Mouse (Mus musculus) liver, adult 2 months (tissue): ENCODE data around the gene Nrxn3. TPM values are rescaled to one million over a fixed set of nuclear protein-coding genes. Genes with fewer than 3 reads are reported as not detected.

Source experiments
- DNase-seq: peaks from one replicate; pipeline ENCODE4 v3.0.0-alpha.2; 2011; ENCODE audit warnings: low read depth, low spot score; ENCODE audit errors: extremely low read depth
- H3K27ac ChIP-seq: fragments of 200-500 bp; replicated peaks from 2 replicates; pipeline ENCODE4 v1.5.1; 2012; ENCODE audit warnings: low read depth, mild to moderate bottlenecking, control low read depth, inconsistent platforms, low read length; ENCODE audit not compliant: insufficient read depth
- H3K27me3 ChIP-seq: fragments of 200-500 bp; 2 replicates; pipeline ENCODE4 v1.6.1; 2012; ENCODE audit warnings: mild to moderate bottlenecking, moderate library complexity, low read length, inconsistent platforms; ENCODE audit not compliant: control insufficient read depth, insufficient read depth
- H3K36me3 ChIP-seq: fragments of 200-500 bp; 2 replicates; pipeline ENCODE4 v1.6.1; 2012; ENCODE audit warnings: low read length, inconsistent platforms; ENCODE audit not compliant: control insufficient read depth, insufficient read depth
- H3K4me1 ChIP-seq: fragments of 200-500 bp; 2 replicates; pipeline ENCODE4 v1.6.1; 2011; ENCODE audit warnings: low read length; ENCODE audit not compliant: control insufficient read depth, insufficient read depth
- H3K4me3 ChIP-seq: fragments of 200-500 bp; 2 replicates; pipeline ENCODE4 v1.5.1; 2011; ENCODE audit warnings: low read depth, mild to moderate bottlenecking, control low read depth, low read length, moderate library complexity; ENCODE audit not compliant: insufficient read depth
- H3K79me2 ChIP-seq: fragments of 200-500 bp; 2 replicates; pipeline ENCODE4 v1.6.1; 2012; ENCODE audit warnings: inconsistent platforms, mild to moderate bottlenecking, low read length, moderate library complexity; ENCODE audit not compliant: control insufficient read depth, insufficient read depth
- H3K9ac ChIP-seq: fragments of 200-500 bp; 2 replicates; pipeline ENCODE4 v1.6.1; 2012; ENCODE audit warnings: low read depth, mild to moderate bottlenecking, control low read depth, inconsistent platforms, low read length
- CTCF ChIP-seq: fragments of 200-500 bp; IDR thresholded peaks from 2 replicates; pipeline ENCODE4 v1.5.1; 2011; ENCODE audit warnings: low read depth, low read length, control low read depth
- POLR2A ChIP-seq: fragments of 200-500 bp; IDR thresholded peaks from 2 replicates; pipeline ENCODE4 v1.6.1; 2011; ENCODE audit warnings: low read length, control low read depth; ENCODE audit not compliant: insufficient read depth; ENCODE audit errors: extremely low read depth
- WGBS: fragments of 180-500 bp; shearing (Covaris S2); methylation state at CpG from one replicate; pipeline ENCODE4 v1.1.7; 2018; 5-methylcytosine and 5-hydroxymethylcytosine counted together
- polyA plus RNA-seq: library from polyadenylated mRNA; depleted of rRNA; stranded (reverse); fragments of >200 nt; gene quantifications from 2 replicates; pipeline ENCODE4 v1.2.3, GENCODE M21; 2012
- total RNA-seq: library from RNA; depleted of rRNA; stranded (reverse); fragments of >200 nt; gene quantifications from 2 replicates; pipeline ENCODE4 v1.2.3, GENCODE M21; 2014

The Nrxn3 gene
- total and polyA plus RNA-seq, 2 experiments: 0.18 to 0.31 TPM

DNA sequence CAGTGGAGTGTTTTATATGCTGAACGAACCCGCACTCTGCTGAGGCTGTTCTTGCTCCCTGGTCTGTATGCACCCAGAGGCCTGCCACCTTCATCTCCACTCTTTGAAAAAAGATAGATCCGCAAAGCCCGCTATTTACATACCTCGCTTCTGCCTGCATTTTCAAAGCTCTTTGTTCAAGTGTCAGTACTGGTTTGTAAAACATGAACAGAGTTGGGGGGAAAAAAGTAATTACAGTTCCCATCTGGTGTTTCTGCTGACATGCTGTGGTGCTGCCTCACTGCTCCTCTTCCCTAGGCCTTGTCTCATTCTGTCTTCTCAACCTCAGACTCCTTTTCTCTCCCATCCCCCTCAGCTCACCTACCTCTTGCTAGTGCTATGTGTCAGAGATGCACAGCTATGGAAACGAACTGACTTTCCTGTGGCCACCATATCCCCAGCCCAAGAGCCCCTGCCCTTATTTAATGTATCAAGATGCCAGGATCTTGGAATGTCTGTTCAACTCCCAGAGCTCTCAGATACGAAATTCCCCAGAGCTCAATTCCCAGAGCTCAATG lies 387.2 kb downstream of the Nrxn3 start:
- no peak overlapping the region for H3K4me3 ChIP-seq
- H3K36me3 ChIP-seq: no peaks in the 10 kb centered on the region
- TF ChIP-seq CTCF: no peak
- TF ChIP-seq POLR2A: no peak
- H3K27me3 ChIP-seq: no peaks in the 10 kb centered on the region
- H3K79me2 ChIP-seq: no peaks in the 10 kb centered on the region
- no peak overlapping the region for H3K9ac ChIP-seq
- DNase-seq: no peak
- no peak overlapping the region for H3K27ac ChIP-seq
- peaks cover 1% of the 10 kb centered on the region; the same call in 1 of the 2 replicates for H3K4me1 ChIP-seq
- 67% methylated on average over 7 of the region's 7 CpGs for WGBS

DNA sequence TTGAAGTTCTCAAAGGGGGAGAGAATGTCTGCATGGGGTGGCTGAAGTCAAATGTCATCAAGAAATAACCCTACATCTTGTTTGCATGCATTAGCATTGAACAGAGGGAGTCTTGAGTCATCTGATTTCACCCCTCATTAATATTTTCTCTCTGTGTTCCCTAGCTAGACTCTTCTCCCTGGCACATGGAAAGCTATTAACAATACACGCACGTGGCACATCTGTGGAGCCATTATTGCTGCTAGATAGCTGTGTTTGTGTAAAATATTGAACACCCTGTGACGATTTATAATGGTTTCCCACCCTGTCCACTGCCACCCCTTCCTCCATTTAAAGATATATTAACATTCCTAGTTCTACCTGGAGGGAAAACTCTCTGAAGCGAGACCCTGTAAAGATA lies 405.9 kb downstream of the Nrxn3 start:
- Histone ChIP-seq H3K9ac (no peak overlapping the region), H3K27me3 (no peaks in the 10 kb centered on the region), H3K79me2 (no peaks in the 10 kb centered on the region), H3K4me3 (no peak overlapping the region), H3K27ac (no peak overlapping the region), H3K36me3 (no peaks in the 10 kb centered on the region), H3K4me1 (no peaks in the 10 kb centered on the region)
- no peak for TF ChIP-seq POLR2A
- no peak for TF ChIP-seq CTCF
- no peak for DNase-seq
- 65% methylated on average over 4 of the region's 4 CpGs for WGBS

DNA sequence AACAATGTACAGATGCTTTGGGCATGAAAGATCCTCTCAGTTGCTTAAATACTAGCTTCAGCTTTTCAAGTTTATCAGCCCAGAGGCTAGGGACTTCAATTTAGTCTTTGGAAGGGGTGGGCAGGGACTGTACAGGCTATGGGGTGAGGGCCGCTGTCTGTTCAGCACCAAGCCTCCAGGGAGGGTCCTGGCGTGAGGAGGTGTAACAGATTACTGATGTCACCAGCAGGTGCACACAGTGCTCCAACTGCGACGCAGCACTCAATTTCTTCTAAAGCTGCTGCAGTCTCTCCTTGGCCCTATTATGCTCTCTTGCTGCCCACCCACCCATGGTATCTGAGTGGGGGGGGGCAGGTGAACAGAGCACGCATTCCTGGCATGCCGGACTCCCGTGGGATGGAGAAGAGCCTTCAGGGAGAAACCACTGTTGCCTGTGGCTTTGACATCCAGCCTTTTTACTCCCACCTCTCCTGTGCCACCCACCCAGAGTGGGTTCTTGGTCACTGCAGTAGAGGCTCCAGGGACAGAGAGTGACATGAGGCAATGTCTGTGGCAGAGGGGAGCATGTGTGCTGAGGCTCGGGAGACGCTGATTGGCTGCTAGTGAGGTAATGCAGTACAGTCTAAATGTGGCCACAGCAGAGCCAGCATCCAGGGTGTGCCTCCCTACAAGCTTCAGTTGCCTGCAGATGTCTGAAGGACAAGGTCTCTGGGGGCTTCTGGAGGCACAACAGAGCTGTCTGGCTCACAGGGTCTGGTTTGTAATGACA lies 406.6 kb downstream of the Nrxn3 start:
- Histone ChIP-seq H3K9ac (no peak overlapping the region), H3K27ac (no peak overlapping the region), H3K79me2 (no peaks in the 10 kb centered on the region), H3K4me3 (no peak overlapping the region), H3K4me1 (no peaks in the 10 kb centered on the region), H3K27me3 (no peaks in the 10 kb centered on the region), H3K36me3 (no peaks in the 10 kb centered on the region)
- no peak for DNase-seq
- WGBS: 57% methylated on average over 9 of the region's 9 CpGs
- no peak for TF ChIP-seq CTCF
- no peak for TF ChIP-seq POLR2A

DNA sequence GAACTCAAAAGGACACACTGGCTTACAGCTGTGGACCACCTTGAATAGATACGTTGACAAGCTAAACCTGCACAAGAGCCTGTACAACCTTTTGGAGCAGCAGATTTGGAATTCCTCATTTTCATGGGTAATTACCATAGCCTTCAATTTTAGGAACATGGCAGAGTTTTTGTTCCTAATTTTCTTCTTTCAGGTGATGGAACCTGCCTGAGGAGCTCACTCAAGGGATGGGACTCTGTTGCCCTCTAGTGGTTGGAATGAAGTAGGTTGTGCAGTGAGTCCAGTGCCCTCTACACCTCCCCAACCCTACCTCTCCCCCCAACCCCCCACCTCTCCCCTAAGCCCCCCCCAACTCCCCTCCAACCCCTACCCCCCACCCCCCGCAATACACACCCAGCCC lies 411.7 kb downstream of the Nrxn3 start:
- peak; percentile 26 for DNase-seq
- Histone ChIP-seq H3K79me2 (no peaks in the 10 kb centered on the region), H3K27me3 (no peaks in the 10 kb centered on the region), H3K36me3 (no peaks in the 10 kb centered on the region), H3K4me3 (no peak overlapping the region), H3K27ac (no peak overlapping the region), H3K4me1 (no peaks in the 10 kb centered on the region), H3K9ac (no peak overlapping the region)
- 79% methylated on average over 2 of the region's 2 CpGs for WGBS
- peak; percentile 66 for TF ChIP-seq CTCF
- TF ChIP-seq POLR2A: no peak

DNA sequence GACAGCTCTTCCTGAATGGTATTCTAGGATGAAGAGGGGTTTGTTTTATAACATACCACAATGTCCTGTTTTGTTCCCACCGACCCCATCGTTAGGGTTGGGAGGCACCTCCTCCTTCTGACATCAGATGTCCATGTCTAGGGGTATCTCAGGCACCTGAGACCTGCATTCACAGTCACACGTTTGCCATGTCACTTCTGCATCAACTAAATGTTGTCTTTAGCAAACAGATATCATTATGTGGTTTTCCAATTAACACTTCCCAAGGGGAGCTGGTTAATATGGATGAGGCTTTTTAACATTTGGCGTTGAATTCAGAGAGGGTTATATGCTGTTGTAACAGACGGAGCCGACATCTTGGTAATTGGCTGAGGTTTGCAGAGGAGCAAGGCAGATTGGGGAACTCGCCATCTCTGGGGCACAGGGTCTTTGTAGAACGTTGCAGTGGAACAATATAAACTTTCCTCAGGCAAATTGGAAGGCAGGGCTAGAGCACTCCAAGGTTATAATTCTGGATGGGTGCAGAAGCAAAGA lies 412.2 kb downstream of the Nrxn3 start:
- H3K36me3 ChIP-seq: no peaks in the 10 kb centered on the region

DNA sequence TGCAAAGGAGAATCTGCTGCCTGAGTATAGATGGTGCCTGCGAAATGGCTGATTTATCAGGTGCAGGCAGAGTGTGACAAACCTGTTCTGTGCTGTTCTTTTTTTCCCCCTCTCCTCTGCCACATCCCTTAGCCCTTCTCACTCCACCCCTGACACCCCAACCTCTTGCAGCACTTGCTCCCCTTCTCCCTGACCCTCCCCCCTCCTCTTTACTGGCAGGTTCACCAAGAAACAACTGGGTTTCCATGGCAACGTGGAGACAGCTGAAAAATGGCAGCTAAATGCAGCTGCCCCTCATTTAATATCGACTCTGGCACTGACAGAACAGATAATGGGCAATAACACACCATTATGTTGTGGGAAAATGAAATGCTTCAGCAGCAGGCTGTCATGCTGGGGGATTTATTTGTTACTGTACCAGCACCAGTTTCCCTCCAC lies 426.3 kb downstream of the Nrxn3 start:
- 33% methylated on average over 3 of the region's 3 CpGs for WGBS

More for the DNA sequence above, 412.2 kb downstream of the Nrxn3 start:
- Histone ChIP-seq H3K4me1 (no peaks in the 10 kb centered on the region), H3K4me3 (no peak overlapping the region), H3K9ac (no peak overlapping the region), H3K79me2 (no peaks in the 10 kb centered on the region), H3K27me3 (no peaks in the 10 kb centered on the region), H3K27ac (no peak overlapping the region)
- DNase-seq: no peak
- TF ChIP-seq POLR2A: no peak
- TF ChIP-seq CTCF: no peak
- 66% methylated on average over 8 of the region's 8 CpGs for WGBS

More for the DNA sequence above, 426.3 kb downstream of the Nrxn3 start:
- Histone ChIP-seq H3K4me1 (no peaks in the 10 kb centered on the region), H3K4me3 (no peak overlapping the region), H3K9ac (no peak overlapping the region), H3K79me2 (no peaks in the 10 kb centered on the region), H3K27me3 (no peaks in the 10 kb centered on the region), H3K36me3 (no peaks in the 10 kb centered on the region), H3K27ac (no peak overlapping the region)
- DNase-seq: no peak
- no peak for TF ChIP-seq CTCF
- TF ChIP-seq POLR2A: no peak
